Mouse (Mus musculus): ENCODE data around the gene Rpl36a. TPM values are rescaled to one million over a fixed set of nuclear protein-coding genes. Genes with fewer than 3 reads are reported as not detected.

Rpl36a gene
- polyA plus RNA-seq, 1 experiment from 2014 or later = 379 TPM

GRCm38 (mm10) chrX:134609472-134609871, 24.0 kb downstream of the Rpl36a start:
- H3K4me3 ChIP-seq (replicated peaks) = no peak overlapping the region
- WGBS = 25% methylated on average over 4 of the region's 4 CpGs
- ATAC-seq (ENCODE audit: insufficient read depth, low FRiP score, low read depth) = no peak
- no peaks in the 10 kb centered on the region for H3K4me1 ChIP-seq
- no peak overlapping the region for H3K27ac ChIP-seq
- no peaks in the 10 kb centered on the region for H3K36me3 ChIP-seq
- H3K9me3 ChIP-seq = no peaks in the 10 kb centered on the region
- no peak overlapping the region for H3K4me2 ChIP-seq
- no peak overlapping the region for H3K9ac ChIP-seq
- no peaks in the 10 kb centered on the region for H3K27me3 ChIP-seq (replicated peaks)

- no peak overlapping the region for H3K4me2 ChIP-seq
- H3K9me3 ChIP-seq = no peaks in the 10 kb centered on the region
- WGBS = 62% methylated on average over 4 of the region's 4 CpGs
These were observed 25.5 kb downstream of the Rpl36a start for GRCm38 (mm10) chrX:134610984-134611383.

GRCm38 (mm10) chrX:134612285-134612959, 27.0 kb downstream of the Rpl36a start:
- Histone ChIP-seq H3K9ac (no peak overlapping the region), H3K36me3 (no peaks in the 10 kb centered on the region), H3K27me3 (replicated peaks) (no peaks in the 10 kb centered on the region), H3K4me3 (replicated peaks) (peak overlapping the region; percentile 34), H3K4me1 (no peaks in the 10 kb centered on the region), H3K9me3 (no peaks in the 10 kb centered on the region), H3K4me2 (peak overlapping the region; percentile 47), H3K27ac (peak overlapping the region; percentile 91)
- ATAC-seq (ENCODE audit: insufficient read depth, low FRiP score, low read depth) = peak; percentile 85
- WGBS = 9% methylated on average over 15 of the region's 15 CpGs

More at GRCm38 (mm10) chrX:134610984-134611383, 25.5 kb downstream of the Rpl36a start:
- no peak for ATAC-seq (ENCODE audit: insufficient read depth, low FRiP score, low read depth)
- H3K9ac ChIP-seq = no peak overlapping the region
- H3K36me3 ChIP-seq = no peaks in the 10 kb centered on the region
- H3K27me3 ChIP-seq (replicated peaks) = no peaks in the 10 kb centered on the region
- no peak overlapping the region for H3K4me3 ChIP-seq (replicated peaks)
- no peaks in the 10 kb centered on the region for H3K4me1 ChIP-seq
- no peak overlapping the region for H3K27ac ChIP-seq

- H3K9ac ChIP-seq = no peak overlapping the region
- H3K9me3 ChIP-seq = no peaks in the 10 kb centered on the region
- H3K4me2 ChIP-seq = no peak overlapping the region
- H3K36me3 ChIP-seq = no peaks in the 10 kb centered on the region
- 60% methylated on average over 2 of the region's 2 CpGs for WGBS
- H3K27ac ChIP-seq = no peak overlapping the region
- no peak for ATAC-seq (ENCODE audit: insufficient read depth, low FRiP score, low read depth)
- no peaks in the 10 kb centered on the region for H3K4me1 ChIP-seq
- no peaks in the 10 kb centered on the region for H3K27me3 ChIP-seq (replicated peaks)
- H3K4me3 ChIP-seq (replicated peaks) = no peak overlapping the region
These were observed 28.9 kb downstream of the Rpl36a start for GRCm38 (mm10) chrX:134614306-134614705.

- 54% methylated on average over 9 of the region's 9 CpGs for WGBS
- no peaks in the 10 kb centered on the region for H3K36me3 ChIP-seq
These were observed 34.2 kb downstream of the Rpl36a start for GRCm38 (mm10) chrX:134619695-134620094.

GRCm38 (mm10) chrX:134620254-134620865, 34.9 kb downstream of the Rpl36a start:
- ATAC-seq (ENCODE audit: insufficient read depth, low FRiP score, low read depth) = no peak

More at GRCm38 (mm10) chrX:134619695-134620094, 34.2 kb downstream of the Rpl36a start:
- Histone ChIP-seq H3K27me3 (replicated peaks) (no peaks in the 10 kb centered on the region), H3K27ac (no peak overlapping the region), H3K4me3 (replicated peaks) (no peak overlapping the region), H3K9me3 (no peaks in the 10 kb centered on the region), H3K4me1 (no peaks in the 10 kb centered on the region), H3K9ac (no peak overlapping the region), H3K4me2 (no peak overlapping the region)
- ATAC-seq (ENCODE audit: insufficient read depth, low FRiP score, low read depth) = no peak

GRCm38 (mm10) chrX:134621685-134622084, 36.2 kb downstream of the Rpl36a start:
- ATAC-seq (ENCODE audit: insufficient read depth, low FRiP score, low read depth) = no peak
- Histone ChIP-seq H3K27me3 (replicated peaks) (no peaks in the 10 kb centered on the region), H3K4me2 (no peak overlapping the region), H3K4me3 (replicated peaks) (no peak overlapping the region), H3K27ac (no peak overlapping the region), H3K36me3 (no peaks in the 10 kb centered on the region), H3K9me3 (no peaks in the 10 kb centered on the region), H3K4me1 (no peaks in the 10 kb centered on the region), H3K9ac (no peak overlapping the region)
- 77% methylated on average over 3 of the region's 3 CpGs for WGBS

More at GRCm38 (mm10) chrX:134620254-134620865, 34.9 kb downstream of the Rpl36a start:
- Histone ChIP-seq H3K4me2 (no peak overlapping the region), H3K4me1 (no peaks in the 10 kb centered on the region), H3K27me3 (replicated peaks) (no peaks in the 10 kb centered on the region), H3K36me3 (no peaks in the 10 kb centered on the region), H3K9me3 (no peaks in the 10 kb centered on the region), H3K27ac (no peak overlapping the region), H3K4me3 (replicated peaks) (no peak overlapping the region), H3K9ac (no peak overlapping the region)
- WGBS = 51% methylated on average over 8 of the region's 8 CpGs

- Histone ChIP-seq H3K9ac (no peak overlapping the region), H3K4me2 (no peak overlapping the region), H3K27ac (no peak overlapping the region), H3K4me3 (replicated peaks) (no peak overlapping the region), H3K9me3 (no peaks in the 10 kb centered on the region), H3K36me3 (no peaks in the 10 kb centered on the region), H3K27me3 (replicated peaks) (no peaks in the 10 kb centered on the region), H3K4me1 (no peaks in the 10 kb centered on the region)
- 65% methylated on average over 4 of the region's 4 CpGs for WGBS
- no peak for ATAC-seq (ENCODE audit: insufficient read depth, low FRiP score, low read depth)
These were observed 37.9 kb downstream of the Rpl36a start for GRCm38 (mm10) chrX:134623350-134623749.

GRCm38 (mm10) chrX:134628200-134628599, 42.7 kb downstream of the Rpl36a start:
- no peak for ATAC-seq (ENCODE audit: insufficient read depth, low FRiP score, low read depth)
- no peak overlapping the region for H3K4me2 ChIP-seq
- H3K9me3 ChIP-seq = no peaks in the 10 kb centered on the region
- WGBS = 60% methylated on average over 2 of the region's 2 CpGs
- H3K27ac ChIP-seq = no peak overlapping the region
- H3K27me3 ChIP-seq (replicated peaks) = no peaks in the 10 kb centered on the region
- H3K9ac ChIP-seq = no peak overlapping the region
- H3K4me1 ChIP-seq = no peaks in the 10 kb centered on the region
- H3K36me3 ChIP-seq = no peaks in the 10 kb centered on the region
- H3K4me3 ChIP-seq (replicated peaks) = no peak overlapping the region

- Histone ChIP-seq H3K4me2 (no peak overlapping the region), H3K27ac (no peak overlapping the region), H3K9me3 (no peaks in the 10 kb centered on the region), H3K27me3 (replicated peaks) (no peaks in the 10 kb centered on the region), H3K9ac (no peak overlapping the region), H3K4me1 (no peaks in the 10 kb centered on the region), H3K4me3 (replicated peaks) (no peak overlapping the region), H3K36me3 (no peaks in the 10 kb centered on the region)
- no peak for ATAC-seq (ENCODE audit: insufficient read depth, low FRiP score, low read depth)
- 82% methylated on average over 5 of the region's 5 CpGs for WGBS
These were observed 47.3 kb downstream of the Rpl36a start for GRCm38 (mm10) chrX:134632710-134633109.

- ATAC-seq (ENCODE audit: insufficient read depth, low FRiP score, low read depth) = no peak
- no peak overlapping the region for H3K4me3 ChIP-seq (replicated peaks)
- WGBS = 56% methylated on average over 3 of the region's 3 CpGs
- no peak overlapping the region for H3K27ac ChIP-seq
- no peaks in the 10 kb centered on the region for H3K36me3 ChIP-seq
- no peaks in the 10 kb centered on the region for H3K27me3 ChIP-seq (replicated peaks)
- H3K9ac ChIP-seq = no peak overlapping the region
- H3K4me1 ChIP-seq = no peaks in the 10 kb centered on the region
- no peak overlapping the region for H3K4me2 ChIP-seq
- H3K9me3 ChIP-seq = no peaks in the 10 kb centered on the region
These were observed 49.7 kb downstream of the Rpl36a start for GRCm38 (mm10) chrX:134635111-134635510.

- Histone ChIP-seq H3K4me1 (no peaks in the 10 kb centered on the region), H3K27ac (no peak overlapping the region), H3K9ac (no peak overlapping the region), H3K4me3 (replicated peaks) (no peak overlapping the region), H3K4me2 (no peak overlapping the region), H3K27me3 (replicated peaks) (no peaks in the 10 kb centered on the region), H3K36me3 (no peaks in the 10 kb centered on the region), H3K9me3 (no peaks in the 10 kb centered on the region)
- ATAC-seq (ENCODE audit: insufficient read depth, low FRiP score, low read depth) = no peak
- WGBS = 41% methylated on average over 3 of the region's 3 CpGs
These were observed 50.4 kb downstream of the Rpl36a start for GRCm38 (mm10) chrX:134635860-134636259.
